Mouse (Mus musculus) small intestine, adult 2 months (tissue): ENCODE results near the gene Nova2.

Source experiments
- CTCF ChIP-seq: fragments of 200-500 bp; IDR thresholded peaks from 2 replicates; pipeline ENCODE4 v1.5.1; 2012; ENCODE audit warnings: low read depth, mild to moderate bottlenecking, control low read depth, inconsistent platforms, low read length, moderate library complexity, mixed read lengths; ENCODE audit not compliant: insufficient replicate concordance, insufficient read length; ENCODE audit errors: extremely low read depth
- POLR2A ChIP-seq: fragments of 200-500 bp; IDR thresholded peaks from 2 replicates; pipeline ENCODE4 v1.6.1; 2012; ENCODE audit warnings: low read depth, mild to moderate bottlenecking, control low read depth, inconsistent platforms, low read length, moderate library complexity

DNA sequence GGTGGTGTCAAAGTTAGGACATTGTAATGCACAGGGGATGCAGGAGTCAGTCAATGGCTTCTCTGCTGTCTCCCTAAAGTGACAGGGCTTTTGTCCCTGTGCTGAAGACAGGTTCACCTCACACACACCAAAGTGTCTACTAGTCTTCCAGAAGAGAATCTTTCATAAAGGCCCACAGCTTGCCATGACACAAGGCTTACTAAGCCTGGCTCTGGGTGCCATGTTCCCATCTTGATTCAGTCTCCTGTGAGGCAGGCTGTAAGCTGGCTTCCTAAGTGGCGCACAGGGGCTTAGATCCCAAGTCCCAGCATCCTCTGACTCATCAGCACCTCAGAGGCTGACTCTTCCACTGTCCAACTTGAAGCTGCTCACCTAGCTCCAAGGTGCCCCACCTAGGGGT is 38.7 kb upstream of the Nova2 start:
- no peak for TF ChIP-seq POLR2A
- no peak for TF ChIP-seq CTCF
